Mouse (Mus musculus): Measurements from ENCODE around the gene Zbtb49. TPM values are rescaled to one million over a fixed set of nuclear protein-coding genes. Genes with fewer than 3 reads are reported as not detected.

Zbtb49 gene
- polyA plus RNA-seq, 1 experiment from 2014 or later: 18.7 TPM

- WGBS: 77% methylated on average over 3 of the region's 3 CpGs
- H3K4me1 ChIP-seq: no peaks in the 10 kb centered on the region
- ATAC-seq (ENCODE audit: insufficient number of reproducible peaks, insufficient read depth, low FRiP score, low TSS enrichment): no peak
- no peaks in the 10 kb centered on the region for H3K9me3 ChIP-seq
- H3K36me3 ChIP-seq: no peaks in the 10 kb centered on the region
- no peaks in the 10 kb centered on the region for H3K27me3 ChIP-seq
- H3K4me3 ChIP-seq: no peak overlapping the region
- no peak overlapping the region for H3K4me2 ChIP-seq (replicated peaks)
- H3K27ac ChIP-seq: no peak overlapping the region
- H3K9ac ChIP-seq: no peak overlapping the region
These were observed 29.4 kb downstream of the Zbtb49 start for GRCm38 (mm10) chr5:38190907-38191306.

DNA sequence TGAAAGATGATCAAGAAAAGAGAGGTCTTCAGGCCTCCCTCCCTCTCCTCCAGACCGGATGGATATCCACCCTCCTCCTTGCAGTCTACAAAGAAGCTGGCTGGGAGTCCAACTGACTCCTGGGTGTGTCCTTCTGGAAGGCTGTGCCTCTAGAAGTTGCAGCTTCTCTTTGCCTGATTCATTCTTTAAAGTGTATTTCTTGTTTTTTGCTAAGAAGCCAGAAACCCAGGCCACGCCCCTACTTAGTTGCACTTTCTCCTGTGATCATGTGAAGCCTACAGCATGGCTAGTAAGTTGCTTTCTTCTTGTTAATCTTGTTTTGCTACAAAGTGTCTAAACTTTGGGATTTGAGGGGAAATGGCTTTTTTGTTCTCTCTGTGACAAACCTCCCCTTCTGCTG, 33.3 kb downstream of the Zbtb49 start:
- no peak for ATAC-seq (ENCODE audit: insufficient number of reproducible peaks, insufficient read depth, low FRiP score, low TSS enrichment)
- Histone ChIP-seq H3K9ac (no peak overlapping the region), H3K27me3 (no peaks in the 10 kb centered on the region), H3K9me3 (no peaks in the 10 kb centered on the region), H3K4me2 (replicated peaks) (no peak overlapping the region), H3K4me1 (no peaks in the 10 kb centered on the region), H3K27ac (no peak overlapping the region), H3K36me3 (no peaks in the 10 kb centered on the region), H3K4me3 (no peak overlapping the region)
- 85% methylated on average over 2 of the region's 2 CpGs for WGBS

GRCm38 (mm10) chr5:38184688-38185285, 35.5 kb downstream of the Zbtb49 start:
- no peaks in the 10 kb centered on the region for H3K27me3 ChIP-seq
- H3K4me2 ChIP-seq (replicated peaks): no peak overlapping the region
- no peaks in the 10 kb centered on the region for H3K9me3 ChIP-seq
- 80% methylated on average over 6 of the region's 6 CpGs for WGBS
- H3K9ac ChIP-seq: no peak overlapping the region
- H3K4me3 ChIP-seq: no peak overlapping the region
- no peaks in the 10 kb centered on the region for H3K36me3 ChIP-seq
- no peak for ATAC-seq (ENCODE audit: insufficient number of reproducible peaks, insufficient read depth, low FRiP score, low TSS enrichment)
- H3K4me1 ChIP-seq: no peaks in the 10 kb centered on the region
- no peak overlapping the region for H3K27ac ChIP-seq

DNA sequence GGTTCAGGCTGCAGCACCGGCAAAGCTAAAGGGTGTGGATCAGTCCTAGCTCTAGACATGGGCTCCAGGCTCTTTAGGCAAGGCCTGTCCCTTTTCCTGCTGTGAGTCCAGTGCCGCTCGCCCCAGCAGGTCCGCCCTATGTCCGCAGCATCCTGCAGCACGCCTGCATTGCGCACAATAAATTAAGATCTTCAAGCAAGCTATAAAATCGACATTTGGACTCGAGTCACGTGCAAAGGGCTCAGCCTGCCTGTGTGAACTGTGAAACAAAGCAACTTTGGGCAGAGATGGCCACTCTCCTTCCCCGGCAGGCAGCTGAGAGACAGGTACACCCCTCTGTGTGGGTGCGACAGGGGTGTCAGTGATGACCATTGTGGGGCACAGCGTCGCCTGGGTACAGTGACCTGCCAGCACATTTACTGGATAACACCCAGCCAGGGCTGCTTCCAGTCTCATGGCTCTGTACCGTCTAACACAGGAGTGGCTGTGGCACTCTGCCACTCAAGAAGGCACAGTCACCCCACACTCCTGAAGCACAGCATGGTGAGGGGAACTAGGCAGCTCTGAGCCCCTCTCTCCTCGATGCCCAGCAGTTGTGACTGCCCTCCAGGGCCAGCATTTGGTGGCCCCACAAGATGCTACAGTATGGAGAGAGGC, 45.9 kb downstream of the Zbtb49 start:
- Histone ChIP-seq H3K4me3 (no peak overlapping the region), H3K4me1 (no peaks in the 10 kb centered on the region), H3K27me3 (0 out of 2 replicates have a peak, but pooled peaks cover 7% of the 10 kb centered on the region), H3K9ac (no peak overlapping the region), H3K4me2 (replicated peaks) (no peak overlapping the region), H3K36me3 (no peaks in the 10 kb centered on the region), H3K27ac (no peak overlapping the region), H3K9me3 (no peaks in the 10 kb centered on the region)
- 78% methylated on average over 16 of the region's 16 CpGs for WGBS
- no peak for ATAC-seq (ENCODE audit: insufficient number of reproducible peaks, insufficient read depth, low FRiP score, low TSS enrichment)

DNA sequence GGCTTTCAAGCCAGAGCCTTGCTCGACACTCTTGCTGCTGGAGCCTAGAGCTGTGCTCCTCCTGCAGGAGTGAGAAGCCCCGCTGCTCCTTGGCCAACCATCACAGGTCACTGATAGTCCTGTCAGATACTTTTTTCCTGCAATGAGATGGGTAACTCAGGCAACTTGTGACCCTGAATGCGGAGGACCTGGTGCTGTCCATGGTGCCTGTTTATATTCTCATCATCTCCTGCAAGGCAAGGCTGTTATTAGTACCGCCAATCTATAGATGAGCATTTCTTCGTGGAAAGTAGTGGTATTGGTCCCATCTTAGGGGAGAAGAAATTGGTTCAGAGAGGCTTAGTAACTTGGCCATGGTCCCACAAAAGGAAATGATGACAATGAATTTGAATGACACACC, 46.5 kb downstream of the Zbtb49 start:
- WGBS: 55% methylated on average over 5 of the region's 5 CpGs
- no peaks in the 10 kb centered on the region for H3K4me1 ChIP-seq
- no peak overlapping the region for H3K9ac ChIP-seq
- H3K27ac ChIP-seq: no peak overlapping the region
- no peak for ATAC-seq (ENCODE audit: insufficient number of reproducible peaks, insufficient read depth, low FRiP score, low TSS enrichment)
- no peaks in the 10 kb centered on the region for H3K36me3 ChIP-seq
- 0 out of 2 replicates have a peak, but pooled peaks cover 7% of the 10 kb centered on the region for H3K27me3 ChIP-seq
- no peak overlapping the region for H3K4me2 ChIP-seq (replicated peaks)
- no peak overlapping the region for H3K4me3 ChIP-seq
- no peaks in the 10 kb centered on the region for H3K9me3 ChIP-seq

DNA sequence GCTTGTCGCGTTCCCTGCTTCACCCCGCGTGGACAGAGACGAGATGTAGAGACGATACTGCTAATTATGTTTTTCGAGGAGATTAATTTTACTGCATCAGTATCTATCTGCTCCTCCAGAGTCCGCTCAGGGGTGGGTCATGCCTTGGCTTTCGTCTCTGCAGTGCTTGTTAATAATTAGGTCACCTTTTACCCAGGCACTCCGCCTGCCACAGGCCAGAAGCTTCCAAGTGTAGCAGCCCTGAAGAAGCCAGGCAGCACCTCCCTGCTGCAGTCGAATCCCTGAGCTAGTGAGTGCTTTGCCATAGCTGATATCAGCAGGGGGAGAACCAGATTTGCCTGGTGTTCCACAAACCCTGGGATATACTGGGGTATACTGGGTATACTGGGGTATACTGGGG, 51.8 kb downstream of the Zbtb49 start:
- Histone ChIP-seq H3K9me3 (no peaks in the 10 kb centered on the region), H3K4me2 (replicated peaks) (no peak overlapping the region), H3K9ac (no peak overlapping the region), H3K27me3 (no peaks in the 10 kb centered on the region), H3K27ac (no peak overlapping the region), H3K4me3 (no peak overlapping the region), H3K36me3 (no peaks in the 10 kb centered on the region), H3K4me1 (no peaks in the 10 kb centered on the region)
- WGBS: 77% methylated on average over 11 of the region's 11 CpGs
- ATAC-seq (ENCODE audit: insufficient number of reproducible peaks, insufficient read depth, low FRiP score, low TSS enrichment): no peak

GRCm38 (mm10) chr5:38159634-38160413, 60.4 kb downstream of the Zbtb49 start, which contains the start of gene Nsg1:
Gene Nsg1 (minus strand): TSS chr5:38159907.
- H3K27me3 ChIP-seq: peaks cover 20% of the 10 kb centered on the region
- H3K4me2 ChIP-seq (replicated peaks): peak within 1 kb of the TSS; percentile 73
- peaks cover 25% of the 10 kb centered on the region for H3K36me3 ChIP-seq
- H3K27ac ChIP-seq: peak within 1 kb of the TSS; percentile 83
- peak within 1 kb of the TSS; percentile 92 for H3K9ac ChIP-seq
- H3K4me1 ChIP-seq: peaks cover 19% of the 10 kb centered on the region
- peak within 1 kb of the TSS; percentile 88 for H3K4me3 ChIP-seq
- ATAC-seq (ENCODE audit: insufficient number of reproducible peaks, insufficient read depth, low FRiP score, low TSS enrichment): peak; percentile 8; the same call in 1 of the 2 replicates
- no peaks in the 10 kb centered on the region for H3K9me3 ChIP-seq
- 9% methylated on average over 35 of the region's 35 CpGs for WGBS

- no peaks in the 10 kb centered on the region for H3K9me3 ChIP-seq
- H3K4me2 ChIP-seq (replicated peaks): peak overlapping the region; percentile 73
- H3K36me3 ChIP-seq: peaks cover 32% of the 10 kb centered on the region
- H3K4me3 ChIP-seq: peak overlapping the region; percentile 88
- peak; percentile 57 for ATAC-seq (ENCODE audit: insufficient number of reproducible peaks, insufficient read depth, low FRiP score, low TSS enrichment)
- peak overlapping the region; percentile 83 for H3K27ac ChIP-seq
- peaks cover 19% of the 10 kb centered on the region for H3K4me1 ChIP-seq
- 1% methylated on average over 79 of the region's 79 CpGs for WGBS
- peak overlapping the region; percentile 92 for H3K9ac ChIP-seq
- H3K27me3 ChIP-seq: peaks cover 20% of the 10 kb centered on the region
These were observed 61.2 kb downstream of the Zbtb49 start for GRCm38 (mm10) chr5:38158947-38159633.

DNA sequence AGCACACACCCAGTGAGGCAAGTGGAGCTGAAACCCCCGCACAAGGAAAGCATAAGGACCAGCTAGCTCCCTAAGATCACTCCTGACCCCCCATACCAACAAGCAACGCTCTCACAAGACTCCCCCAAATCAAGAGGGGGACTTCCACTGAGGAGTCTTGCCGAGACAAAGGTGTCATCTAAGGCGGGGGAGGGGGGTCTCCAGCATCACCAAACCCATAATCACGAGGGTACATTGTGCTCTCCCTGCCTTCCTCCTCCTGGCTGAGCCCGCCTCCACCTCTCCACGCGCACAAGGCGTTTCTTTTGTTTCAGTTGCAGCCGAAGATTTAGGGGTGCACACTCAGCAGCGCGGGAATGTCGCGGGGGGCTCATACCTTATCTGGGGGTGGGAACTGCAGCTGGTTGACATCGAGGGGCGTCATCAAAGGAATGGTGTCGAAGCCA, 61.7 kb downstream of the Zbtb49 start:
- Histone ChIP-seq H3K27me3 (peaks cover 20% of the 10 kb centered on the region), H3K4me3 (peak overlapping the region; percentile 88), H3K36me3 (peaks cover 38% of the 10 kb centered on the region), H3K9me3 (no peaks in the 10 kb centered on the region), H3K4me2 (replicated peaks) (peak overlapping the region; percentile 73), H3K9ac (peak overlapping the region; percentile 92), H3K27ac (peak overlapping the region; percentile 83; the same call in 1 of the 2 replicates), H3K4me1 (peaks cover 19% of the 10 kb centered on the region)
- ATAC-seq (ENCODE audit: insufficient number of reproducible peaks, insufficient read depth, low FRiP score, low TSS enrichment): no peak
- 2% methylated on average over 17 of the region's 17 CpGs for WGBS

DNA sequence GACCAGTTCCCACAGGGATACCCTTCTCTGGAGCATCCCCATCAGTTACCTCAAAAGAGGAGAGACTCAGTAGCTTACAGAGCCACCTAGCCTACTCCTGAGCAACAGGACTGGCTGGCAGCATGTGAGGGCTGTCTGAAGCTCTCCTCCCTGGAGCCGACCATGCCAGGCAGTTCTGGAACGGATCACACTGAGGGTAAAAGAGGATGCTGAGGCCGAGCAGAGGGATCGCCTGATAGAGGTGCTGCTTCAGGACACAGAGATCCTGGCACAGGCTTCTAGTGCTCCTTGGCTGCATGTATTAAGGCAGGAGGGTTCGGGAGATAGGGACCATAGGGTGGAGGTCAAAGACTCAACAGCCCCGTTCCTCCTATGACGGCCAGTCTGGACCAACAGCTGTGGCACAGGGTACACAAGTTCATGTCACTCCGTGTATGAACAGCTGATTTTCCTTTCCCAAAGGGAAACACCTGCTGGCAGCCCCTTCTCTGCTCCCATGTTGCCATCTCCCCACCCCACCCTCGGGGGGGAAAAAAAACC, 62.7 kb downstream of the Zbtb49 start:
- H3K27me3 ChIP-seq: peaks cover 20% of the 10 kb centered on the region
- peak overlapping the region; percentile 73 for H3K4me2 ChIP-seq (replicated peaks)
- peaks cover 16% of the 10 kb centered on the region for H3K4me1 ChIP-seq
- peaks cover 48% of the 10 kb centered on the region for H3K36me3 ChIP-seq
- no peak for ATAC-seq (ENCODE audit: insufficient number of reproducible peaks, insufficient read depth, low FRiP score, low TSS enrichment)
- peak overlapping the region; percentile 88 for H3K4me3 ChIP-seq
- H3K9me3 ChIP-seq: no peaks in the 10 kb centered on the region
- peak overlapping the region; percentile 92 for H3K9ac ChIP-seq
- 67% methylated on average over 9 of the region's 9 CpGs for WGBS
- H3K27ac ChIP-seq: no peak overlapping the region

GRCm38 (mm10) chr5:38153636-38154035, 66.6 kb downstream of the Zbtb49 start:
- H3K27me3 ChIP-seq: no peaks in the 10 kb centered on the region
- no peak for ATAC-seq (ENCODE audit: insufficient number of reproducible peaks, insufficient read depth, low FRiP score, low TSS enrichment)
- H3K36me3 ChIP-seq: peaks cover 86% of the 10 kb centered on the region
- 88% methylated on average over 5 of the region's 5 CpGs for WGBS
- H3K4me2 ChIP-seq (replicated peaks): no peak overlapping the region
- H3K9me3 ChIP-seq: peaks cover 5% of the 10 kb centered on the region; the same call in 1 of the 2 replicates
- no peak overlapping the region for H3K4me3 ChIP-seq
- H3K27ac ChIP-seq: no peak overlapping the region
- no peak overlapping the region for H3K9ac ChIP-seq
- H3K4me1 ChIP-seq: peaks cover 16% of the 10 kb centered on the region
